Mouse (Mus musculus) brain, embryonic 18.5 days (tissue): ENCODE measurements at regions not wholly inside any gene's neighbourhood (a gene's known extent, or its start where the extent isn't known, plus 50 kb on each side); places are given as distances from the start of the nearest gene placed in this dataset.

Source experiments
- DNase-seq: peaks from one replicate; pipeline ENCODE4 v3.0.0-alpha.2; 2012; ENCODE audit warnings: low read depth, low spot score

DNA sequence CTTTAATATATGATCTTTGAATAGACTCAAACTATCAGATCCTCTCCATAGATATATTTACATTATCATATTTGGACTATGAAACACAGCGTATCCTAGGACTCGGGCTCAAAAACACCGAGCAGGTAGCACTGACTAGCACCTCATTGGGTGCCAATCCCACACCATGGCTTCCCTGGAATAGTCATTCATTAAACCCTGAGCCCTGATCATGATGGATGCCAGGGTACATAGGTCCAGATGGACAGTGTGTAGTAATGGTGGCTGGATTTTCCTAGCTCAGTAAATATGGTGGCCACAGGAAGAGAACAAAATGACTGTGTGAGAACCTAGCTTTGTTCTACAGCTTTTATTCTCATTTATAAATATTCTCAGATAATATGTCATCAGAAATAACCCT, 390.1 kb upstream of the Nr2f2 start:
- no peak for DNase-seq

DNA sequence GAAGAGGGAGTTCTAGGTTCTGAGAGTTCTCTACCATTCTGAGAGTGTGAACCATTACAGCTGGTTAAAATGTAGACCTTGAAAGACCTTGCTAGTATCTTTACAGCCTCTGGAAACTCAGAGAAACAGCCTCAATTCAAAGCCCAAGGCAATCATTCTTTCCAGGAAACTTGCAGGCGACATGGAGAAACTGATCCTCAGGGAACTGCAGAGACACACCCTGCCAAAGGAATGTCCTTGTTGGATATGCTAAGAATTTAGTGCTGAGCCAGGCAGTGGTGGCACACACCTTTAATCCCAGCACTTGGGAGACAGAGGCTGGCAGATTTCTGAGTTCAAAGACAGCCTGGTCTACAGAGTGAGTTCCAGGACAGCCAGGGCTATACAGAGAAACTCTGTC, 388.3 kb upstream of the Nr2f2 start:
- DNase-seq = no peak

DNA sequence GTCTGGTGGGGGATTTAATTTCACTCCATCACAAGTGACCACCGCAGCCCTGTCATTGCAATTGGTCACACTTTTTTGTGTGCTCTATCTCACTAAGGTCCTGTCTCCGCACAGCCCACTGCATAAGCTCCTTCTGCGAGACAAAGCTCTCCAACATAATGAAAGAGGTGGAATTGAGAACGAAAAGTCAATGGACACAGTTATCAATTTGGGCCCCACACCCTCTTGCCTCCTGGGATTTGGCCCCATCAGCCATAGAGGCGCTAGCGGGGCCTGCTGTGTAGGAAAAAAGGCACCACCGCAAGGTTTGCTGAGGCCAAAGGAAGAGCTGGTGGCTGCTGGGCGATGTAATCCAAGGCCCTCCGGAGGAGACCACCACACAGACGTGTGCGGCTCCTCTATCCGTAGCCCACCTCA, 386.3 kb upstream of the Nr2f2 start:
- no peak for DNase-seq

DNA sequence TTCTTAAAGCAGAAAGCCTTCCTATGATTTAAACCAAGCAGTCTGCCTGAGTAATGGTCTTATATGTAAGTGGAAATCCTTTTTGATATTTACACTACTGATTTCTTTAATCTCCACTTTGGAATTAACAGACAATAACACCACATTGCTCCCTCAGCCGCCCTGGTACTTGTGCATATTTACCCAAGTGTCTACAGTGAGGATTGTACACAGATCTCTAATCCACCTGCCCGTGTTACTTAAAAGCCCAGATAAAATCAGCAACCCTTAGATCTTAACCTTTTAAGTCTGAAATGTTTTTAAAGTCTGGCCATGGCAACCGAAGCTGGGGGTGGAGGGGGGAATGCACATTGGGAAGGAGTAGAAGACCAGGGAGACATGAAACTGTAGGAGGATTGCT, 382.3 kb upstream of the Nr2f2 start:
- DNase-seq = no peak

DNA sequence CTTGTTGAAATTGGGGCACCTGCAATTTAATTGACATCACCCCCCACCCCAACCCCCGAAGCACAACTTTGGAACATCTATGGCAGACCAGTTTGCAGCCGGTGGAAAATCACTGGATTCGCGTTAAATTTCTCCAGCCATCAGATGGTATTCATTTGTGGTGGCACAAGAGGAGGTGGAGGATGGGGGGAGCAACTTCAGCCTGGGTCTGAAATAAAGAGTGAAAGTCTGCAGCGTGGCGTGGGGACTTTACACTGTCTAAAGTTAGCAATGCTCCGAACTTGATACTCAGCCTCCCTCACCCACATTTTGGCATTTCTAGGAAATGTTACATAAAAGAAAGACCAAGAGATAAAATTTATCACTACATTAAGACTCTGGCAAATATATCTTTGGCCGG, 381.8 kb upstream of the Nr2f2 start:
- no peak for DNase-seq

DNA sequence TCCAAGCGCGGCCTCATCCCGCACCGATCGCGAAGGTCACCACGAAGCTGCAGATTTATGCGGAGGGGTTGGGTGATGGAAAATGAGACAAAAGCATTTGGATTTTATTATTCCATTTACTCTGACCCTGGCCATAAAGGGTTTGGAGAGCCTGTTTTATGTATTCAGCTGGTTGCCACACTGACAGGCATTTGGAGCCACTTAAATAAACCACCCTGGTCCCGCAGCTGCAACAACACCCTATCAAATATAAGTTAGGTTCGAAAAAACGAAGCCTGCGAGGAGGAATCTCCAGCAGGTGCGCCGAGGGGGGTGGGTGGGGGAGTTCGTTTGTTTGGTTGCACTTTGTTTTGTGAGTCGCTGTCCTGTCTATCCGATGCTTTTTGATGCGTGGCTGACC, 377.8 kb upstream of the Nr2f2 start:
- no peak for DNase-seq

DNA sequence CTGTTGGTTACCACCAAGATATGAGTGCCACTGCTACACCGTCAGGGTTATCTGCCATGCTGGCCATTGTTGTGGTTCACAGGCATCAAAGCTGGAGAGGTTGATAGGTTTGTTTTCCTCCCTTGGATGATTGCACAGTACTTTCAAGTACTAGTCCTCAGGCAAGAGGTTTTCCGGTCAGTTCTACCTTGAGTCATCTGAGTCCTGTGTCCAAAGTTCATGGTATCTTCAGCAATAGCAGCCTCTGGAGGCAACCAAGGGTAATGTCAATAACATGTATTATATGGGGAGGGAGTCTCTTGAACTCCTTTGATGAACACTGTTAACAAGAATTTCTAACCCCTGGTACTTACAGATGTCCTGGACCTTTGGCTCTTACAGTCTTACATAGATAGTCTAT, 369.1 kb upstream of the Nr2f2 start:
- no peak for DNase-seq

DNA sequence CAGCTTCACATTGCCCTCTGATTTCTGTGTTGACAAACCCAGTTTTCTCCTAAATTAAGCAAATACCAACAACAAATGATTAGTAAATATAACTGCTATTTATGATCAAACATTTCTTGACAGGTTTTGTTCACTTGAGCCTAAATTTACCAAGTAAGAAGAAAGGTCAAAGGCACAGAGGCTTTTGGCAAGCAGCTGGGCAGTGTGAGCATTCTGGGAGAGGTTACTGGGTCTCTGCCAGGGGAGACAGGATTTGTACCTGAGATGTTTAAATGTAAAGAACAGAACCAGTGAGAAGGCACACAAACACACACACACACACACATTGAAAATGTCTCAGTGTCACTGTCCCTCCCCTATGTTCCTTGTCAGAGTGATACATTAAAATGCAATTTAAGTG, 367.0 kb upstream of the Nr2f2 start:
- DNase-seq = no peak

DNA sequence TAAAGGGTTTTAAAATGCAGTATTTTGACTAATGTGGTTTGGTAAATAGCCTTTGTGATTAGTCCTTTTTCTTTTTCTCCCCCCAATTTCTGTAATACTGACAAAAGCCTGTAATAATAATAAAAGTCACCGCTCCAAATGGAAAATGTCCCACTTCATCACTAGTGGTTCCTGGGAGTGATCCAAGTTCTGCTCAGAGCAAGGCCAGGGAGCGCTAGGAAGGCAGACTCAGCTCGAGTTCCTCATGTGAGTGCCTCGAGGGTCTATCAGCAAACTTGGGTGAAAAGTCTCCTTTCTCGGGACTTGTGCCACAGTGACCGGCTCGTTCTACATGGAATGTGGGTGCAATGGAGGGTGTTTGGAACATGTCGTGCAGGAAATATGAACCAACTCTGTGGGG, 363.4 kb upstream of the Nr2f2 start:
- DNase-seq = no peak

DNA sequence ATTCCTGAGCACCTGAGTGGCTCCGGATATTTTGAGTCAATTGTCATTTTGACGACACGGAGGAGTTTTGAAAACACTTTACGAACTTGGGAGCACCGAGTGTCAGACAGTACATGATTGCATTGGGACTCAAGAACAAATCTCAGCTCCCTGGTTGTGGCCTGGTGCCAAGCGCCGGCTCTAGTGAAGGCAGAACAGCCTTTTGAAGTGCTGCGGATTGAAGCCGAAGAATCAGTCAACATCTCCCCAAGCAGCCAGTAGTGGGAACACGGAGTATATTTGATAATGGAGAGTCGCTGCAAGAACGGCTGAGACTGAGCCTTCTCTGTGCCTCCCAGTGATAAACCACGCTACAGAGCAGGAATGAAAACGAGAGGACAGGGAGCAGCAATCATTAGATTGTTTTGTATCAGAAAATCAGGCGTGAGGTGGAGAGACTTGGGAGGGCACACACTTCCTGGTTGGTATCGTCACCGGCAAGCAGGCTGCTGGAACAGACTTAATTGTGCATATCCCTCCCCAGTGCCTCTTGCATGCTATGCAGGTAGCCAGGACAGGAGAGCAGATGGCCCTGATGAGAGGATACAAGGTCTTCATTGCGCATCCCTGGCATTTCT, 351.7 kb upstream of the Nr2f2 start:
- no peak for DNase-seq

DNA sequence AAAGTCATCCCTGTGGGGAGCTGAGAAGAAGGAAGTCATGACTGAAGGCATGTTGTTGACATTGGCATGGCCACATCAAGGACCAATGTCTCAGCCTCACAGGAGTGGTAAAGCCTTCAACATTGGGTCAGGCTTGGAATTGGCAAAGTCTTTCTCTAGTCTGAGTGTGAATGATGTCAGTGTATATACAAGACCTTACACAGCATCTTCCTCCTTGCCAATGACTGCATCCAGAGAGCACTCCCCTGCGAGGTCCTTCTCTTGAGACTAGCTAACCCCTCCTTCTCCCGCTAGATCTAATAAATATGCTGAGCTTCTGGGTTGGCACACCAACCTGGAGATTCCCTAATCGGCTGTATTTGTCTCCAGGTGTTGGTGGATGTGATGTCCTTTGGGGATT, 351.1 kb upstream of the Nr2f2 start:
- no peak for DNase-seq

DNA sequence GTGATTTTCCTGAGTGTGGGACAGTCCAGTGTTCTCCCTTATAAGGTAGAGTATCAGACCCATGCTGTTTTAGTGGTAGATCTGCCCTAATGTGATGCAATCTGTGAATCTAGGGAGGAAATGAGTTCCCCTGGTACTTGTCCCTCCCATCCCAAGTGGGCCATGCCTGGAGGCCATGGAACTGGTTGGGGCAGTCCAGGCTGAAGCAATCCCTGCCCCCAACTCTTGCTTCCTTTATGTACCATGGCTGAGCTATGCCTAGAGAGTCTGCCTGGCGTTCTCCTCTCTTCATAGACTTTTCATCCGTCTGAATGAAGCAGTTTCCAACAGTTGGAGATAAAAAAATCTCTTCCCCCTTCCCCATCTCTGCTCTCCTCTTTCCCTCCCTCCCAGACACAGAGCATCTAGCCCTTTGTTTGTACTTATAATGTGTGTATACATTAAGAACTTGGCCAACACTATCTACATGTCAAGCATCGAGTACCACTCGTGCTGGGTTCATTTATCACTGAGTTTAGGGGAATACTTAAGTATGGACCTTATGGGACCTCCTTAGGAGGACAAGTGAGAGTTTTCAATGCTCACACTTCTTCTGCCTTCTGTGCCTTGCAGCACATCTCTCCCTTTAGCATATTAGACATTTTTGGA, 350.4 kb upstream of the Nr2f2 start:
- no peak for DNase-seq

DNA sequence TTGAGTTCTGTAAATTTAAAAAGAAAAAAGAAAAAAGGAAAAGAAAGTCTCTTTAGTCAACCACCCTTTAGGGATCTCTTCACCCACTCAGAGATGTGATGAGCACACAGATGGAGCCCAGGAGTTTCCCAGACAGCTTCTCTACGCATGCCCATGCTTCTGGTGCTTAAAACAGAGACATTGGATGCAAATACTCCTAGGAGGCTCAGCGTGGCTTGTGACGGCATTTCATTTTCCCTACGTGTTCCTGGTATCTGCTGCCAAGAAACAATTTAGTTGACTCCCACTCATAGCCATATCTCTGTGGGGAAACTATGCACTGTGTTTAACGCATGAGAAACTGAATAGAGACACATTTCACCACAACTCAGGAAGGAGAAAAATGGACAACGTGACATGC, 345.6 kb upstream of the Nr2f2 start:
- no peak for DNase-seq

DNA sequence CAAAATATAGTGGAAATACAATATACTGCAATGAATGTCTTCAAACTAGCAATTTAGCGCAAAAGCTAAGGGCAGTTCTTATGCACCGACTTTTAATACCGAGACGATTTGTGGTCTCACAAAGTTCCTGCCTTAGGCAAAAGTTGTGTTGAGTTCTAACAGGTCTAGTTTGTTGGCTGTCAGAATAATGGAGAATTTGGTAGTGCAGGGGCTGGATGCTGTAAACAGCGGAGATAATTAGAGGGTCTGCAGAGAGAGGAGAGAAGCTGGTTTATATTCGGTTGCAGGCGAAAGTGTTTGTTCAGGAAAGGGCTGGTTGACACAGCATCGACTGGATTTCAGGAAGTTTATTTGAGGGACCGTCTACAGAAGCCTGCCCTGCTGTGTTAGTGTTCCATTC, 339.7 kb upstream of the Nr2f2 start:
- DNase-seq = no peak

DNA sequence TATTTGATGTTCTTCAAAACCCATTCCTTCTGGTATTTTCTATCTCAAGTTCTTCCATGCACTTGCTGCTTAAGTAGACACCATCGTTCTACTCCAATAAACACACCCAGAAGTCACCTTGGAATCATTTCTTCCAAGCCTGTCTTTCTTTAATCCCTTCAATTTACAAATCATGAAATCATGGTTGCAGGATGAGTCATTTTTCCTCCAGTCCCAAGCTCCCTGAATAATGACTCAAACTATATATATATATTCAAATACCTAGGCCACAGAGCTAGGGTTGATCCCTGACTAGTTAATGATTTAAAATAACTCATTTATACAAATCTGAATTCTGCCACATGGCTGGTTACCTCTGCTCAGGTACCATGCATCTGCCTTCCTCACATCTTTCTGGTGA, 337.2 kb upstream of the Nr2f2 start:
- DNase-seq = no peak

DNA sequence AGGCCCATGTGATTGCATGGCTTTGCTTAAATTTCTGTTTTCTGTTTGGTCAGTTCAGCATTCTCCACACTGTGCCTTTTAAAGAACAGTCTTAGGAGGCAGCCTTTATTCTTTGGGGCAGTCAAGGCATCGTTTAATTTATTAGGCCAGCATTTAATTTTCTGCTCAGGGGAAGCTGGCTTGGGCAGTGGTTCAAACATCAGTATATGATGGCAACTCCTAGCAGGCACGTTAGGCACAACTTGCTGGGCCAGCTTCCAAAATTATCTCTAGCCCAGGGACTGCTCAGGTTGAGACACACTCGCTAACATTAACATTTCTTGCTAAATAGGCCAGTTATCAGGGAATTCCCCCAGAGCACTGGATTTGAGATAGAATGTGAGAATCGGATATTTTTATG, 333.9 kb upstream of the Nr2f2 start:
- no peak for DNase-seq

DNA sequence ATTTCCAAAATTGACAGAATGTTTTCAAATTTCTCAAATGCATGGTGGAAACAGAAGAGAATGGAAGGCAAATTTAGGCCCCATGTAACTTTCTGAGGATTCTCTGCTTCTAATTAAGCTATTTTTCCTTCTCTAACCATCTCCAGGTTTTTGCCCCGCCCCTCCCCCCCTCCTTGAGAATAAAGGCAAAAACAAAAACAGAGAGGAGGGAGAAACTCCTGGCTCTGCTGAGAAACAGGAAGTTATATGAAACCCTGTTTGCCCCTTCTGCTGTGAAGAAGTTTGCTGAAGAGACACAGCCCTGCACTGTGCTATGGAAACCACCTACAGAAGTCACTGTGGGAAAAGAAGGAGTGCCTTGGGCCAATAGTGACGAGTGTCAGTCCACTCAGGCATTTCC, 332.9 kb upstream of the Nr2f2 start:
- DNase-seq = no peak

DNA sequence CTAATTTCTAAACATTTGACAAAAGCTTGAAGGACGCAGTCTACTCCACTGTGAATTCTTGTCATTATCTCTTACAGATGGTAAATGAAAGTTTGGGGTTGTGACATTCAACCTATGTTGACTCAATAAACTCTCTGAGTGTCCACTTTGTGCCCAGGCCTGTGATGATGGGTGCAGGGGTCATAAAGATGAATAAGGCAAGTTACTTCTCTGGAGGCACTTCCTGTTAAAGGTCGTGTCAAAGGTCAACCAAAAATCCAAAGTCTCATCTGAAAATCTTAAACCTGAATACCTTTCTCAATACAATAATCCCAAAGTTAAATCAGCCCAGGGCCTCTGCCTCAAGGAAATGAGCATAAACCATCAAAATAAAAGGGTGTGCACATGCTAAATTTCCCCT, 332.5 kb upstream of the Nr2f2 start:
- no peak for DNase-seq

DNA sequence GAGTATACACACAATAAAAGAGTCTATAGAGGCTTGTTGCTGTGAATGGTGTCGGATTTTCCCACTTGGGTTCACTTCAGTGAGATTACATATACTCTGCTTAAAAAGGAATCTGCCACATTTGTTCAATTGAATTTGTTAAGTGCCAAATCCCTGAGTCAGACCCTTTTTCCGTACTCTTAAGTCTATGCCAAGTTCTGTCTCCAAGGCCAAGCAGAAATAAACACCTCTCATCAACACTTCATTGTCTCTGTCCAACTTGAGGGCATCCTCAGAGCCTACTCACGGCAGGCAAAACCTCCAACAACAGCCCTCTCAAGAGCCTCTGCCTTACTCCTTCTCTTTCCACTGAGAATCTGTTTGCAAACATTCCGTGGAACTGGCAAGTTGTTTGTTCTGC, 325.6 kb upstream of the Nr2f2 start:
- DNase-seq = no peak

DNA sequence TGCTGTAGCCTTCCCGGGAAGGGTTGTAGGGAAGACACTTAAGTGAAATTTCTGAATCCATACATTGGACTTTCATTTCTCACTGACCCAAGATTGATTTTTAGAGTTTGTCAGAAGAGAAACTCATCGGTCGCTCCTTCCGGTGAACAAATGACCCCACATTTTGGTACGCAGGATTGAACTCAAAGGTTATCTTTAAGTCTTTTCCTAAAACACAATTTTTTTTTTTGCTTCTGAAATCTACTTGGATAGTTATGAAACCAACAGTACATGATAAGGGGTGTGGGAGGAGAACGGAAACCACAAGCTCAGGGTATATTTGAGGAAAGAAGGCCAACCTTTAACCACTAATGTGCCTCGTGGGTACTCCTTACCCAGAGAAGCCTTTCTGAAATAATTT, 324.3 kb upstream of the Nr2f2 start:
- no peak for DNase-seq

DNA sequence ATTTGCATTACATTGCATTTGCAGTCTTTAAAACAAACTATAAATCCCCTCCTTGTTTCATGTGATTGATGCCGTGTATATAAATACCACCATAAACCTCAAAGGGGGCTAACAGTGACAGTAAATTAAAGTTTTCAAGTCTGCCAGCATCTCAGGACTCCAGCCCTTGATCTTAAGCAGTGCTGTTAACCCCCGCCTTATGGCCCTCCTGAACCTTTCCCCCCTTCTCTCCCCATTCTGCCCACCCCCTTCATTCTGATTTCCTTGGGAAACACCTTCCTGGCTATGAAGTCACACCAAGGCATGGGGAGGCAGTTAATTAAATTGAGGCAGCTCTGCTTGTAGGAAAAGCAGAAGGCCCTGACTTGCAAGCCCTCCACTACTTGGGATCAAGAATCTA, 302.5 kb upstream of the Nr2f2 start:
- no peak for DNase-seq

DNA sequence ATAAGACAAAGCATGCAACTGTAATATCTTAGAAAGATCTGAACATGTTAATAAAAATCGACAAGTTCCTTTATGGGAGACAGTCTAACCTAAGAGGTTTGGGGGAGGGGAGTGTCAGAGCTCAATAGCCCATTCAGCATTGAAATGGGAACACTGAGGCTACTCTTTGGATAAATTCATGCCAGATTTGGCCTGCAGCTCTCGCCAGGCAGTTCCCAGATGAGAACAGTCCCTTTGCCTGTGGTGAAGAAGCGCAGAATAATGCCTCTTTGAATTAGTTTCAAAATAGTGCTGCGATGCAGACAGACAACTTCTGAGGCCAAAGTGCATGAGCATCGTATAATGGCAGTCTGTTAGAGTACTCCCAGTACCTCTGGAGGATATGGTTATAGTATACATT, 293.6 kb upstream of the Nr2f2 start:
- no peak for DNase-seq

DNA sequence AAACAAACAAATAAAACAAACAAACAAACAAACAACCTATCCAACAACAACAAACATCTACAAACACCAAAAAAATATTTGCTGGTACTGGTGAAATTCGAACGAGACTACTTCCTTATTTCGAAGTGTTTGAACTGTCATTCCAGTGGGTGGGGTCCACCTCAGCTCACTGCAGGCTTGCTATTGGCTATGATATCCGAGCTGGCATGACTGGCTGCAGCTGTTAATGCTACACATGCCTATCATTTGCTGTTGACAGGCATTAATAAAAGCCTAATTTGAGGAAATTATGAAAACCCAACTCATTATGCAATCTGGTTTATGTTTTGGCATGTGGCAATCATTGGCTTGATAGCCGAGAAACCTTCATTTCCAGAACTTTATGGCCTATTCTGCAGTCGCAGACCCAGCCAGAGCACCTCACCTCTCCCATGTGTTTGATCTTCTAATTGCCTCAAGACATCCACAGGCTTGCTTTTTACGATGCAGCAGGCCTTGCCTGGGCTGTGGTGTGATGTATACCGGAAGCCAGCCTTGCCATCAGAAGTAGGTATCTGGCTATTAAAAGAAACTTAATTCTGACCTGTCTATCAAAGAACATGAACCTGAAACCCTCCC, 283.3 kb upstream of the Nr2f2 start:
- DNase-seq = no peak

DNA sequence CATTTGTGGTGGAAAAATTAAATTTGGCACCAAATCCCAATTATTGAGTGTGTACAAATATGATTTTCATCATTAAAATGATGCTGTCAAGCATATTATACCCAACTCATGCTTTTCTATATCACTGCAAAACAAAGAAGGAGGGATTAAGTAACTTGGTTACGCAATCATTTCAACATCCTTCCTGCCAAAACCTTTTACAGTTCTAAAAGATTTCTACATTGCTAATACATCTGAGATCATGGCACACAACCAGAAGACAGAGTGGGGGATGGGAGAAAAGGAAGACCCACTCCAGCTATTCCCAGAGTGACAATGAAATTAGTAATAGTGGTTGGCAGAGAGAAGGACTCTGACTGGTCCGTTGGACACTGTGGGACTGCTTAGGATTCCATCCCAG, 280.3 kb upstream of the Nr2f2 start:
- DNase-seq = no peak
